Mouse (Mus musculus) 416B (cell line): ENCODE measurements around the gene Arhgef7.

Experiments
- DNase-seq: peaks from one replicate; pipeline ENCODE4 v3.0.0; 2011; ENCODE audit warnings: low read depth

Gene Arhgef7

DNA sequence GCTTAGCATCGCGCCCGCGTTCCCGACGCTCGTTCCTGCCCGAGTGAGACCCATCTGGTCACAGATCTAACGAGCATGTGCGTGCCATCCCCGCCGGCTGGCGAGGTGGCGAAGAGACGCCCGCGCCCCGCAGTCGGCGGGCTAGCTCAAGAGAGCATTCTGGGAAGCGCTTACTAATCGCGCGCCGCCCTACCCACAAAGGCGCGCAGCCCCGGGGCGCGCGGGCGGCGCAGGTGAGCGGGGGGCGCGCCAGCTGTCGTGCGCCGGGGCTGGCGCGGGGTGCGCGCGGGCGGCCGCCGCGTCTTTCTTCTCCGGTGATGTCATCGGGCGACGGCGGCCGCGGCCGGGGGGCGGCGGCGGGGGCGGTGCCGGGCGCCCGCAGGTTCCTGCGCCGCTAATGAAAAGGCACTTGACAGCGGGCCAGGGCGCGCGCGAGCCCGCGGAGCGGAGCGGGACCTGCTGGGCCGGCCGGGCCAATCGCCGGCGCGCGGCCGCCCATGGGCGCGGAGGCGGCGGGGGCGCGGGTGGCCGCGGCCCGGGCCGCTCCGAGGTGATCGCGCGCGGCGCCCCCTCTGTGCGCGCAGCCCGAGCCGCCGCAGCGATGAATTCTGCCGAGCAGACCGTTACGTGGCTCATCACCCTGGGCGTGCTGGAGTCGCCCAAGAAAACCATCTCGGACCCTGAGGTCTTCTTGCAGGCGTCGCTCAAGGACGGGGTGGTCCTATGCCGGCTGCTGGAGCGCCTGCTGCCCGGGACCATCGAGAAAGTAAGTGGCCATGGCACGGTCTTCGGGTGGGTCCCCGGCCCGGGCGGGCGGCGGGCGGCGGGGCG is at the start of gene Arhgef7:
TSS of gene Arhgef7 (plus strand) at position 71 of the 831 bp plus-strand sequence.
- no peak for DNase-seq

GRCm38 (mm10) chr8:11684558-11684957 is 43.0 kb upstream of the Arhgef7 start:
- no peak for DNase-seq

DNA sequence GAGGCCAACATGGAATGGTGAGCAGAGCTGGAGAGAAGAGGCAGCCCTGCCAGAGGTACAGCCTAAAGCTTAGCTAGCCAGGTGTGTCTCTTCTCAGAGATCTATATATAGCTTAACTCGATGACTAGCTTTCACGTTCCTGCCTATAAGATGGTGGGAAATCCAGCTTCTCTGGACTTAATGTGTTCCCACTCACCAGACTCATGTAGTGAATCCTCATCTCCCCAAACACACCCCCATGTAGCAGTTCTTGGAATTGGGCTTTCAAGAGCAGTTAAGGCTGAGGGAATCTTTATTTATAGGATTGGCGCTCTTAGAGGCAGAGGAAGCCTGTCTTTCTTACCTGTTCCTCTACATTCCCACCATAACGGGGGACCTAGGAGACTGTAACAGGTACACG is 40.3 kb upstream of the Arhgef7 start:
- no peak for DNase-seq

- DNase-seq: no peak
These were observed 37.6 kb upstream of the Arhgef7 start for GRCm38 (mm10) chr8:11689945-11690344.

DNA sequence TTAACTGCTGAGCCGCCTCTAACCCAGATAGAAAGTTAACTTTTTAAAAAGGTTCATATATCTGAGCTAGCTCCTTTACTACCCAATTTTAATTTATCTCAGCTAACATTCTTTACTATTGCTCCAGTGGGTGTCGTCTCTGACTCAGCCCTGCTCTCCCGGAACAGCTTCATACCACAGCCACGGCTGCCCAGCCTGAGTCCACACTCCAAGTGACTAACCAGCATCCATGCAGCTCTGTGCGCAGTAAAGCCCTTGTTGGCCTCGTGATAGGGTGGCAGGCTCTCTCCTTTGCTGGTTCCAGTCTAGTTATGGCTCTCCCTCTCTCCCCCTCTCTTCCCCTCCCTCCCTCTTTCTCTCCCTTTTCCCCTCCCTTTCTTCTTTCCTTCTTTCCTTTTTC is 36.2 kb upstream of the Arhgef7 start:
- peak; percentile 27 for DNase-seq

- no peak for DNase-seq
These were observed 35.8 kb upstream of the Arhgef7 start for GRCm38 (mm10) chr8:11691761-11692160.

DNA sequence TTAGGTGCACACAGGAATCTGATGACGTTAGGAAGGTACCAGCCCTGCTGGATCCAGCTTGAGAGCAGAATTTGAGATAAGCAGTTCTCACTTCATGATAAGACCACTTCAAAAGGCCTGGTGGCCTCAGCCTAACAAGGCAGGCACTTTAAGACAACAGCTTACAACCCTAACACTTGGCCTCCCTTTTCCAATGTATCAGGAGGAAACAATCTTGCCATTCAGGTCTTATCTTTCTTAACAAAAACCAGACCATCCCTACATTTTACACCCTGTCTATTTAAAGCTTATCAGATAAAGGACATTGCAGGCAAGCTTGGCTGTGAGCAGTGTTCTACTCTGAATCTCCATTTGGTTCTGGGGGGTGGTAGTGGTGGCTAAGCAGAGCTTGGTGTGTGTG is 35.1 kb upstream of the Arhgef7 start:
- DNase-seq: peak; percentile 43

DNA sequence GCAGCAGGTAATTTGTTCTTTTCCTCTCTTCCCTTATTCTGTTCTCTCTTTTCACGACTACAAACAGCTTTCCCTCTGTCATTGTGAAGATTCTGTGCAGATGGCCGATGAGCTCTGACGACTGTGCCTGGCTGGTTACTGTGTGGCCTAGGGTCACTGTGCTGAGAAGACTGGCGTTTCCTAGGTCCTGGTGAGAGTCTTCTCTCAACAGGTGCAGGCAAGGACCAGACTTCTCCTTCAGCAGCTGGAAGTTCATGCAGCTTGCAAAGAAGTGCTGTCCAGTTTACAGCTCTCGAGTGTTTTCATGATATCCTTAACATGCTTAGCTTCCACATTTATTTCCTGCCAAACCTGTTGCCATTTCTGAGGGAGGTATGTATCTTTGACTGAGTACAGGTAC is 33.5 kb upstream of the Arhgef7 start:
- DNase-seq: no peak

DNA sequence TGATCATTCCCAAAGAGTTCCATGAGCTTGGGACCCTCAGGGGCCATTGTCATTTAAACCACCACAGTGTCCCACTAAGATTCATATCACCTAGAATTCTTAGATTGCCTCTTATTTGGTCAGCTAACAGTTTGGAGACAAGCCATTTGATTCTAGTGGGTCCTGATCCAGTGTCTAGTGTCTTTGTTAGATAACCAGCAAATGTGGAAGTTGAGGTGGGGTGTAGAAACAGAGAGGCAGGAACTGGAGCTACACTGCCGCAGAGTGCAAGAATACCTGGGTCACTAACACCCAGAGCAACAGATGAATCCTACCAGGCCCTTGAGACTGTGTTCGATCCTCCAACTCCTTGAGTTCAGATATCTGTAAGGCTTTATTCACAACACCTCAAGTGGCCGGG is 31.3 kb upstream of the Arhgef7 start:
- no peak for DNase-seq

GRCm38 (mm10) chr8:11697467-11697866 is 30.1 kb upstream of the Arhgef7 start:
- DNase-seq: no peak

- DNase-seq: no peak
These were observed 28.0 kb upstream of the Arhgef7 start for GRCm38 (mm10) chr8:11699442-11700001.

GRCm38 (mm10) chr8:11700060-11701032 is 27.2 kb upstream of the Arhgef7 start:
- peak; percentile 73 for DNase-seq

- DNase-seq: no peak
These were observed 26.5 kb upstream of the Arhgef7 start, which contains the start of gene 1700016D06Rik for GRCm38 (mm10) chr8:11701033-11701362. Gene 1700016D06Rik, minus strand, starts transcription at chr8:11701063.

DNA sequence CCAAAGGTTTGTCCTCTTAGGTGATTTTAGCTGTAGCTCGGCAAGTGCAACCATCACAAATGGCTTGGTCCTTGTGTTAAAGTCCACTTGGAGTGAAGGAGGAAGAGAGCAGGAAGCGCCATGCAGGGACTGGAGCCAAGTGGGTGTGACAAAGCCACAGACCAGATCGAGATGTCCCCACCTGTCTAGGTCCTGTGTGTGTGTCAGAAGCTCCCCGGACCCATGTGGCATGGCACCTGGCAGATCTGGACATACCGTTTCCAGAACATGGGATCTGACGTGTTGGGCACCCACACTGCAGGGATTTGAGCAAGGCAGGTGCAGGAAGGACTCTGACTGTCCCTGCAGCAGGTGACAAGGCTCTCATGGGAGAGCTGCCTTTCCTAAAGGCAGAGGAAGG is 26.1 kb upstream of the Arhgef7 start:
- DNase-seq: no peak

GRCm38 (mm10) chr8:11703789-11704188 is 23.7 kb upstream of the Arhgef7 start:
- no peak for DNase-seq

- DNase-seq: no peak
These were observed 22.7 kb upstream of the Arhgef7 start for GRCm38 (mm10) chr8:11704716-11705420.

GRCm38 (mm10) chr8:11705818-11706217 is 21.7 kb upstream of the Arhgef7 start:
- DNase-seq: no peak

- DNase-seq: no peak
These were observed 19.8 kb upstream of the Arhgef7 start for GRCm38 (mm10) chr8:11707701-11708100.

DNA sequence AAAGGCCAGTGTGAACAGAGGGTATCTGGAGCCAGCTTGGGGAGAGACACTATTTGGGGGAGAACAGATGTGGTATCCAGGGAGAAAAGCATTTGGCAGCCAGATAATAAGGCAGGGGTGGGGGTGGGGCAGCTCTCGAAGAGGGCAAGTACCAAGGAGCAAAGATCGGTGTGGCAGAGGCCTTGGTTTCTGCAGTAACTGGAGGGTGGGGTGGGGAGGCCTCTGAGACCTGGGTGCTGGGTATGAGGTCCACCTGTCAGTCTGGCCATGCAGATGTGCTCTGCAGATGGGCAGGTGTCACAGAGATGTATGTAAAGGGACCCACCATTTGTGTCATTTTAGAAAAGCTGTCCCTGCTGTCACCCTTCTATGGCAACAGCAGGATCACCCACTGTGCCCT is 18.7 kb upstream of the Arhgef7 start:
- no peak for DNase-seq

DNA sequence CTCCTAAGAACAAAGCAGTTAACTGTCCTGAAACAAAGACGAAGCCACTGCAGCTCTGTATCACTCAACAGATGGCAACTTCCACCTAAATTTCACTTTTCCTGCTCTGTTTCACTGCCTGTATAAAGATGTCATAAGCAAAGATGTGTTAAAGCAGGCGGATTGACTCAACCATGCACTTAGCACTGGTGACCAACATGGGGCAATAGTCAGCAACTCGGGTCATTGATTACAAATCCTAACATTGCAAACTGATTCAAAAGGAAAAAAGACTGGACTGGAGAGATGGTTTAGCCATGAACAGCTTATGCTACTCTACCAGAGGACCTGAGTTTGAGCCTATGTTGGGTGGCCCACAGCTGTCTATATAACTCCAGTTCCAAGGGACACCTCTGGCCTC is 18.0 kb upstream of the Arhgef7 start:
- DNase-seq: no peak

- DNase-seq: no peak
These were observed 17.1 kb upstream of the Arhgef7 start for GRCm38 (mm10) chr8:11710415-11710814.

DNA sequence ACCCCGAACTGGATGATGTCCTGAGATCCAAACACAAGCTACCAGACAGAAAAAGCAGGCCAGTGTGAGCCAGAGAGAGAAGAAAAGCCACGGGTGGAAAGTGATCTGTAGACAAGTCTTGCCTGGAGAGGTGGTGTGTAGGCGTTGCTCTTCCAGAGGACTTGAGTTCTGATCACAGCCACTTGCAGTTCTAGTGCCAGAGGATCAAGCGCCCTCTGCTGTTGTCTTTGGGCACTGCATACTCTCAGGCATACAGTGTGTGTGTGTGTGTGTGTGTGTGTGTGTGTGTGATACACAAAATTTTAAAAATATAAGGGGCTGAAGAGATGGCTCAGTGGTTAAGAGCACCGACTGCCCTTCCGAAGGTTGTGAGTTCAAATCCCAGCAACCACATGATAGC is 15.3 kb upstream of the Arhgef7 start:
- peak; percentile 51 for DNase-seq
